Mouse (Mus musculus) spleen, adult 2 months (tissue): Measurements from ENCODE around the gene Gpr156.

Source experiments
- CTCF ChIP-seq: fragments of 200-500 bp; IDR thresholded peaks from 2 replicates; pipeline ENCODE4 v1.5.1; 2011; ENCODE audit warnings: mild to moderate bottlenecking, inconsistent platforms; ENCODE audit not compliant: insufficient read depth, insufficient read length, insufficient replicate concordance; ENCODE audit errors: extremely low read depth
- POLR2A ChIP-seq: fragments of 200-500 bp; IDR thresholded peaks from 2 replicates; pipeline ENCODE4 v1.6.1; 2011; ENCODE audit warnings: low read depth, low read length, inconsistent platforms

- TF ChIP-seq CTCF = no peak
- TF ChIP-seq POLR2A = no peak
These were observed 22.9 kb upstream of the Gpr156 start for GRCm38 (mm10) chr16:37893381-37893780.
